Mouse (Mus musculus): ENCODE measurements around the gene Dnajc5g. TPM values are rescaled to one million over a fixed set of nuclear protein-coding genes. Genes with fewer than 3 reads are reported as not detected.
A peak's percentile ranks its signal among the peaks of the same experiment; 100 is the strongest.

The Dnajc5g gene
- polyA plus RNA-seq (2012; rRNA removed), result not detected in 2 replicates

GRCm38 (mm10) chr5:31105814-31106335, at the start of gene Dnajc5g:
TSS of gene Dnajc5g (plus strand) at chr5:31106285.
- DNase-seq (ENCODE audit: extremely low spot score in 1 of 2, low spot score in 1 of 2), result no peak

GRCm38 (mm10) chr5:31069810-31070209, 36.3 kb upstream of the Dnajc5g start:
- no peak for DNase-seq (ENCODE audit: extremely low spot score in 1 of 2, low spot score in 1 of 2)

- no peak for DNase-seq (ENCODE audit: extremely low spot score in 1 of 2, low spot score in 1 of 2)
Measured at GRCm38 (mm10) chr5:31071059-31071458, 35.0 kb upstream of the Dnajc5g start.

GRCm38 (mm10) chr5:31071821-31072220, 34.3 kb upstream of the Dnajc5g start:
- no peak for DNase-seq (ENCODE audit: extremely low spot score in 1 of 2, low spot score in 1 of 2)

GRCm38 (mm10) chr5:31073176-31073575, 32.9 kb upstream of the Dnajc5g start:
- DNase-seq (ENCODE audit: extremely low spot score in 1 of 2, low spot score in 1 of 2), result no peak

- no peak for DNase-seq (ENCODE audit: extremely low spot score in 1 of 2, low spot score in 1 of 2)
Measured at GRCm38 (mm10) chr5:31076346-31076745, 29.7 kb upstream of the Dnajc5g start.

GRCm38 (mm10) chr5:31080059-31080794, 25.9 kb upstream of the Dnajc5g start:
- DNase-seq (ENCODE audit: extremely low spot score in 1 of 2, low spot score in 1 of 2), result peak; percentile 63 to 79

- no peak for DNase-seq (ENCODE audit: extremely low spot score in 1 of 2, low spot score in 1 of 2)
Measured at GRCm38 (mm10) chr5:31080795-31081164, 25.3 kb upstream of the Dnajc5g start.

GRCm38 (mm10) chr5:31081386-31081785, 24.7 kb upstream of the Dnajc5g start:
- DNase-seq (ENCODE audit: extremely low spot score in 1 of 2, low spot score in 1 of 2), result peak in 1 of 2 experiments; percentile 57

- DNase-seq (ENCODE audit: extremely low spot score in 1 of 2, low spot score in 1 of 2), result peak in 1 of 2 experiments; percentile 74
Measured at GRCm38 (mm10) chr5:31082355-31082754, 23.7 kb upstream of the Dnajc5g start.

GRCm38 (mm10) chr5:31082935-31083625, 23.0 kb upstream of the Dnajc5g start:
- DNase-seq (ENCODE audit: extremely low spot score in 1 of 2, low spot score in 1 of 2), result no peak

- no peak for DNase-seq (ENCODE audit: extremely low spot score in 1 of 2, low spot score in 1 of 2)
Measured at GRCm38 (mm10) chr5:31083949-31084348, 22.1 kb upstream of the Dnajc5g start.

- no peak for DNase-seq (ENCODE audit: extremely low spot score in 1 of 2, low spot score in 1 of 2)
Measured at GRCm38 (mm10) chr5:31086606-31087005, 19.5 kb upstream of the Dnajc5g start.

- DNase-seq (ENCODE audit: extremely low spot score in 1 of 2, low spot score in 1 of 2), result peak in 1 of 2 experiments; percentile 47
Measured at GRCm38 (mm10) chr5:31087131-31087530, 19.0 kb upstream of the Dnajc5g start.

GRCm38 (mm10) chr5:31092231-31092975, 13.7 kb upstream of the Dnajc5g start:
- peak in 1 of 2 experiments; percentile 72 for DNase-seq (ENCODE audit: extremely low spot score in 1 of 2, low spot score in 1 of 2)

- DNase-seq (ENCODE audit: extremely low spot score in 1 of 2, low spot score in 1 of 2), result peak in 1 of 2 experiments; percentile 66
Measured at GRCm38 (mm10) chr5:31093151-31094041, 12.7 kb upstream of the Dnajc5g start.

GRCm38 (mm10) chr5:31094100-31094798, 11.8 kb upstream of the Dnajc5g start:
- no peak for DNase-seq (ENCODE audit: extremely low spot score in 1 of 2, low spot score in 1 of 2)

GRCm38 (mm10) chr5:31094799-31095691, 11.0 kb upstream of the Dnajc5g start:
- DNase-seq (ENCODE audit: extremely low spot score in 1 of 2, low spot score in 1 of 2), result peak in 1 of 2 experiments; percentile 69

All from frontal cortex, adult 2 months (tissue).